Mouse (Mus musculus) hindbrain, embryonic 13.5 days (tissue): Measurements from ENCODE around the gene Aurka. TPM values are rescaled to one million over a fixed set of nuclear protein-coding genes. Genes with fewer than 3 reads are reported as not detected.

Experiments used
- ATAC-seq: fragments of 200-750 bp; cut with Nextera tagmentation; 2 replicates; pipeline ENCODE4 v1.8.0; 2017; ENCODE audit warnings: moderate TSS enrichment; ENCODE audit not compliant: low FRiP score
- H3K27ac ChIP-seq: fragments of 300-500 bp; sonication (generic); 2 replicates; pipeline ENCODE4 v1.5.1; 2015; ENCODE audit warnings: inconsistent platforms, mild to moderate bottlenecking, moderate library complexity
- H3K27me3 ChIP-seq: fragments of 300-500 bp; sonication (generic); 2 replicates; pipeline ENCODE4 v1.6.1; 2015; ENCODE audit warnings: mild to moderate bottlenecking, inconsistent platforms
- H3K36me3 ChIP-seq: fragments of 300-500 bp; sonication (generic); 2 replicates; pipeline ENCODE4 v1.6.1; 2015; ENCODE audit warnings: mild to moderate bottlenecking, inconsistent platforms
- H3K4me1 ChIP-seq: fragments of 300-500 bp; sonication (generic); replicated peaks from 2 replicates; pipeline ENCODE4 v1.6.1; 2015; ENCODE audit warnings: inconsistent platforms
- H3K4me2 ChIP-seq: fragments of 300-500 bp; sonication (generic); 2 replicates; pipeline ENCODE4 v1.6.1; 2015; ENCODE audit warnings: inconsistent platforms, mild to moderate bottlenecking, moderate library complexity
- H3K4me3 ChIP-seq: fragments of 300-500 bp; sonication (generic); 2 replicates; pipeline ENCODE4 v1.5.1; 2015; ENCODE audit warnings: mild to moderate bottlenecking, inconsistent platforms
- H3K9ac ChIP-seq: fragments of 300-500 bp; sonication (generic); 2 replicates; pipeline ENCODE4 v1.6.1; 2015; ENCODE audit warnings: mild to moderate bottlenecking, inconsistent platforms
- H3K9me3 ChIP-seq: fragments of 300-500 bp; sonication (generic); 2 replicates; pipeline ENCODE4 v1.6.1; 2016; ENCODE audit warnings: inconsistent platforms
- WGBS: fragments of 180-500 bp; shearing (Covaris S2); methylation state at CpG from one replicate; pipeline ENCODE4 v1.1.7; 2015; 5-methylcytosine and 5-hydroxymethylcytosine counted together
- polyA plus RNA-seq: library from polyadenylated mRNA; unstranded; fragments of >200 nt; fragmentation: Nextera tagmentation; extraction: Ambion mirVana; gene quantifications from 2 replicates; pipeline ENCODE4 v1.2.1, GENCODE M21; 2015

Gene Aurka
- polyA plus RNA-seq, result 26.7 and 26.8 TPM in 2 replicates

GRCm38 (mm10) chr2:172370411-172371223 lies at the start of gene Aurka, which contains the start of gene Cstf1:
TSS of gene Aurka (minus strand) at chr2:172370535.
TSS of gene Cstf1 (plus strand) at chr2:172370681.
- Histone ChIP-seq H3K36me3 (peaks cover 32% of the 10 kb centered on the region), H3K4me2 (peak within 1 kb of the TSS; percentile 91), H3K4me3 (peak within 1 kb of the TSS; percentile 97), H3K9ac (peak within 1 kb of the TSS; percentile 93), H3K9me3 (no peaks in the 10 kb centered on the region), H3K27me3 (no peaks in the 10 kb centered on the region), H3K27ac (peak within 1 kb of the TSS; percentile 85), H3K4me1 (peaks cover 24% of the 10 kb centered on the region)
- WGBS, result under 1% methylated on average over 66 of the region's 66 CpGs
- peak; percentile 99 for ATAC-seq

DNA sequence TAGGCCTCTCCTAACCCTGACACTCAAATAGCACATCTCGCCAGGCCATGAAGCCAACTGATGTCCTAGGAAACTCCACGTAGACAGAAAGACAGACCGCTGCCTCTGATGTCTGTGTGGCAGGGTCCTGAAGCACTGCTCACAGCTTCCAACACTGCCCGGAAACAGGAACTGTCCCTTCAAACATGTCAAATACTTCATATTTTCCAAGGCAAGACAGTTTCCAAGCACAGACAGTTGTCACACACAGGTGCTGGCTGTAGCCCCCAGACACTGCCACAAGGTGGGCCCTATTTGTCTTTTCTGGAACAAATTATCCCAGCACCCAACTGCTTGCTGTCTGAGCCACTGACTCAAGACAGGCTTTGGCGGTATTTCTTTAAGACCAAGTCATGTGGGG lies 47.9 kb upstream of the Aurka start:
- ATAC-seq, result no peak
- 89% methylated on average over 5 of the region's 5 CpGs for WGBS
- no peak overlapping the region for H3K4me2 ChIP-seq
- H3K9ac ChIP-seq, result no peak overlapping the region
- no peaks in the 10 kb centered on the region for H3K36me3 ChIP-seq
- no peaks in the 10 kb centered on the region for H3K9me3 ChIP-seq
- H3K4me1 ChIP-seq, result peaks cover 4% of the 10 kb centered on the region; the same call in 1 of the 2 replicates
- H3K27me3 ChIP-seq, result no peaks in the 10 kb centered on the region
- no peak overlapping the region for H3K27ac ChIP-seq
- no peak overlapping the region for H3K4me3 ChIP-seq

DNA sequence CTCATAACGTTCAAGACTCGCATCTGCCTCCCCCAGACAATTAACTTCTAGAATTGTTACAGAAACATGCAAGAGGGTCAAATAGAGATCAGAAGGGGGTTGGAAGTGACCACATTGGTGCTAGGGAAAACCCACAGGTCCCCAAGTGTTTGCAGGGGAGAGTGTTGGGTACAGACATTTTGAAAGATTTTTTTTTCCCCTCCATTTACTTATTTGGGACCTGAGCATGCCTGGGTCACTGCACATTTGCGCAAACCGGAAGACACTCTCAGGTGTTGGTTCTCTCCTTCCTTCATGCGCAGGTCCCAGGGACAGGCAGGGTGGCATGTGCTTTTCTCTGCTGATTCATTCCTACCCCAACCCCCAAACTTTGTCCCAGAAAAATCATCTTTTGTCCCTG lies 46.5 kb upstream of the Aurka start:
- no peak overlapping the region for H3K4me2 ChIP-seq
- H3K27me3 ChIP-seq, result no peaks in the 10 kb centered on the region
- H3K4me3 ChIP-seq, result no peak overlapping the region
- H3K27ac ChIP-seq, result no peak overlapping the region
- no peaks in the 10 kb centered on the region for H3K36me3 ChIP-seq
- H3K9me3 ChIP-seq, result no peaks in the 10 kb centered on the region
- no peak overlapping the region for H3K9ac ChIP-seq
- no peak for ATAC-seq
- 87% methylated on average over 5 of the region's 5 CpGs for WGBS
- peaks cover 8% of the 10 kb centered on the region for H3K4me1 ChIP-seq

DNA sequence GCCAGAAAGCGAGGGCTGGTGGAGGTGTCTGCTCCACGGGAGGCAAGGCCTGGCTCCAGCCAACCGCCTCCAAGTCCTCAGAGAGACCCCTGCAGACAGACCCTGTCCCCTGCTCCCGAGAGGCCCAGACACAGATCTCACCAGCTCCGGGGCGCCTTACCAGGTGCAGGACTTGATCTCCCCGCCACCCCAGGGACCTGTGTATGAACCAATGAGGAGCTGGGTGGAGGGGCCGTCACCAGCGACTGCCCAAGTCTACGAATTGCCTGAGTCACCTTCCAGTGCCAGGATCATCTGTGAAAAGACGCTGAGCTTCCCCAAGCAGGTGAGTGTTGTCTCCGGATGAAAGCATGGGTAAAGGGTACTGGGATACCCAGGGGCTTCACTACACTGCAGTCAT lies 45.9 kb upstream of the Aurka start:
- Histone ChIP-seq H3K4me2 (no peak overlapping the region), H3K36me3 (no peaks in the 10 kb centered on the region), H3K9me3 (no peaks in the 10 kb centered on the region), H3K27me3 (no peaks in the 10 kb centered on the region), H3K4me3 (no peak overlapping the region), H3K9ac (no peak overlapping the region), H3K4me1 (peaks cover 8% of the 10 kb centered on the region), H3K27ac (no peak overlapping the region)
- WGBS, result 69% methylated on average over 12 of the region's 12 CpGs
- ATAC-seq, result no peak

DNA sequence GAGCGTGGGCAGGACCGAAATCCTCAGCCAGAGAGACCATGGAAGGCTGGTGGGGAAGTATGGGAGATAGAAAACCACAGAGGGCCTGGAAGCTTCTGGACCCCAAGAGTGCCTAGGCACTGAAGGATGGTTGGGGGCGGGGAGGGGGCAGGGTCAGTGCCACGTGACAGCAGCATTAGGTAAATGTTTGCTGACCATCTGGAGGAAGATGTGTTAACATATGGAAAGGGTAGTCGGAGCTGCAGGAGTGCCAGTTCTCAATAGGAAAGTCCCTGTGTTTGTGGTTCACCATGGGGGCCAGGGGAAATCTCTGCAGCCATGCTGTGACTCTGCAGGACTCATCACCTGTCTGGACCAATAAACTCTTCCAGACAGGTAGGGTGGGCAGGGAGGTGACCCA lies 43.6 kb upstream of the Aurka start:
- H3K4me2 ChIP-seq, result no peak overlapping the region
- H3K9ac ChIP-seq, result no peak overlapping the region
- ATAC-seq, result no peak
- no peaks in the 10 kb centered on the region for H3K9me3 ChIP-seq
- H3K27ac ChIP-seq, result no peak overlapping the region
- no peaks in the 10 kb centered on the region for H3K36me3 ChIP-seq
- peaks cover 8% of the 10 kb centered on the region for H3K4me1 ChIP-seq
- no peak overlapping the region for H3K4me3 ChIP-seq
- H3K27me3 ChIP-seq, result no peaks in the 10 kb centered on the region
- WGBS, result 52% methylated on average over 5 of the region's 5 CpGs

DNA sequence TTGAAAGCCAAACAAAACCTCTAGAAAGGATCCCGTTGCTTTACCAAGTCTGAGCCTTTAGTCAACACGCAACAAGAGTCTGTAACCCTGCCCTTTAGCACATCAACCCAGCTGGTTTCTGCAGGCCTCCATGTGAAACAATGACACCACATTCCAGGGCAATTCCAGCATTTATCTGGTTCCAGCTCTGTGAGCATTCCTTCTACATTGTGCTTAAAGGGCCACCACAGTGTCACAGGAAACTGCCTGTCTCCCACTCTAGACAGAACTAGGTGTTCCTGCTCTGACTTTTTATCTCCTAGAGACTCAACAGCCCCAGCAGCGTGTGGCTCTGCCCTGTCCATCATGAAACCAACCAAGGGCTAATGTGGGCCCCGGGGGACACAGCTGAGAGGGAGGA lies 42.9 kb upstream of the Aurka start:
- peaks cover 8% of the 10 kb centered on the region for H3K4me1 ChIP-seq
- no peak for ATAC-seq
- WGBS, result 25% methylated on average over 4 of the region's 4 CpGs
- no peaks in the 10 kb centered on the region for H3K9me3 ChIP-seq
- H3K27ac ChIP-seq, result no peak overlapping the region
- no peak overlapping the region for H3K9ac ChIP-seq
- no peaks in the 10 kb centered on the region for H3K27me3 ChIP-seq
- no peak overlapping the region for H3K4me3 ChIP-seq
- H3K4me2 ChIP-seq, result no peak overlapping the region
- H3K36me3 ChIP-seq, result no peaks in the 10 kb centered on the region

- Histone ChIP-seq H3K27ac (no peak overlapping the region; the same call in 1 of the 2 replicates), H3K27me3 (no peaks in the 10 kb centered on the region), H3K4me1 (peaks cover 8% of the 10 kb centered on the region), H3K36me3 (no peaks in the 10 kb centered on the region), H3K4me2 (peak overlapping the region; percentile 25), H3K9me3 (no peaks in the 10 kb centered on the region), H3K4me3 (no peak overlapping the region), H3K9ac (no peak overlapping the region)
- WGBS, result 9% methylated on average over 9 of the region's 9 CpGs
- peak; percentile 72 for ATAC-seq
Observed at GRCm38 (mm10) chr2:172412454-172412853, 42.1 kb upstream of the Aurka start.

- Histone ChIP-seq H3K4me2 (no peak overlapping the region), H3K27ac (no peak overlapping the region), H3K9ac (no peak overlapping the region), H3K36me3 (no peaks in the 10 kb centered on the region), H3K27me3 (no peaks in the 10 kb centered on the region), H3K9me3 (no peaks in the 10 kb centered on the region), H3K4me3 (no peak overlapping the region), H3K4me1 (peaks cover 8% of the 10 kb centered on the region)
- WGBS, result 82% methylated on average over 11 of the region's 11 CpGs
- no peak for ATAC-seq
Observed at GRCm38 (mm10) chr2:172411091-172411490, 40.8 kb upstream of the Aurka start.

DNA sequence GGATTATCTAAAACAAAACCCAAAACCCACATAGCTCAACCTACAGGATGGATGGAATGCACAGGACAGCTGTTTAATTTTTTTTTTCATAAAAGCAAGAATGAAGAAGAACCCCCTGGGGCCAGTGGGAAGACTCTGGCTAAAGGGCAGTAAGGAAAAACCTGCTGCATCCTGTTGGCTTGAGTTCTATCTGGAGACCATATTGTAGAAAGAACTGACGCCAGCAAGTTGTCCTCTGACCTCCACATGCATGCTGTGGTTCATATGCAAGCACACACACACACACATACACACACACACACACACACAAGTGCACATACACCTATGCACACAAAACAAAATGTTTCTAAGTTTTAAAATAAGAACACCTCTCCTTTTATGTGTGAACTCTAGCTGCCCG lies 40.4 kb upstream of the Aurka start:
- no peak for ATAC-seq
- H3K36me3 ChIP-seq, result no peaks in the 10 kb centered on the region
- H3K4me2 ChIP-seq, result no peak overlapping the region
- H3K27me3 ChIP-seq, result no peaks in the 10 kb centered on the region
- H3K9me3 ChIP-seq, result no peaks in the 10 kb centered on the region
- H3K4me1 ChIP-seq, result peaks cover 8% of the 10 kb centered on the region
- 84% methylated on average over 2 of the region's 2 CpGs for WGBS
- no peak overlapping the region for H3K4me3 ChIP-seq
- no peak overlapping the region for H3K9ac ChIP-seq
- H3K27ac ChIP-seq, result no peak overlapping the region

GRCm38 (mm10) chr2:172407499-172407898 lies 37.2 kb upstream of the Aurka start:
- 79% methylated on average over 2 of the region's 2 CpGs for WGBS
- Histone ChIP-seq H3K27ac (no peak overlapping the region), H3K9ac (no peak overlapping the region), H3K4me2 (no peak overlapping the region), H3K36me3 (no peaks in the 10 kb centered on the region), H3K4me1 (no peaks in the 10 kb centered on the region; the same call in 1 of the 2 replicates), H3K9me3 (no peaks in the 10 kb centered on the region), H3K4me3 (no peak overlapping the region), H3K27me3 (no peaks in the 10 kb centered on the region)
- no peak for ATAC-seq

- Histone ChIP-seq H3K27ac (no peak overlapping the region), H3K9me3 (no peaks in the 10 kb centered on the region), H3K36me3 (no peaks in the 10 kb centered on the region), H3K4me3 (no peak overlapping the region), H3K4me1 (no peaks in the 10 kb centered on the region), H3K27me3 (no peaks in the 10 kb centered on the region), H3K9ac (no peak overlapping the region), H3K4me2 (no peak overlapping the region)
- WGBS, result 69% methylated on average over 4 of the region's 4 CpGs
- no peak for ATAC-seq
Observed at GRCm38 (mm10) chr2:172406173-172406572, 35.8 kb upstream of the Aurka start.

GRCm38 (mm10) chr2:172405011-172405410 lies 34.7 kb upstream of the Aurka start:
- 73% methylated on average over 3 of the region's 3 CpGs for WGBS
- H3K27me3 ChIP-seq, result no peaks in the 10 kb centered on the region
- no peak overlapping the region for H3K27ac ChIP-seq
- no peaks in the 10 kb centered on the region for H3K9me3 ChIP-seq
- H3K9ac ChIP-seq, result no peak overlapping the region
- H3K4me1 ChIP-seq, result peaks cover 4% of the 10 kb centered on the region
- no peaks in the 10 kb centered on the region for H3K36me3 ChIP-seq
- no peak overlapping the region for H3K4me2 ChIP-seq
- ATAC-seq, result no peak
- no peak overlapping the region for H3K4me3 ChIP-seq

DNA sequence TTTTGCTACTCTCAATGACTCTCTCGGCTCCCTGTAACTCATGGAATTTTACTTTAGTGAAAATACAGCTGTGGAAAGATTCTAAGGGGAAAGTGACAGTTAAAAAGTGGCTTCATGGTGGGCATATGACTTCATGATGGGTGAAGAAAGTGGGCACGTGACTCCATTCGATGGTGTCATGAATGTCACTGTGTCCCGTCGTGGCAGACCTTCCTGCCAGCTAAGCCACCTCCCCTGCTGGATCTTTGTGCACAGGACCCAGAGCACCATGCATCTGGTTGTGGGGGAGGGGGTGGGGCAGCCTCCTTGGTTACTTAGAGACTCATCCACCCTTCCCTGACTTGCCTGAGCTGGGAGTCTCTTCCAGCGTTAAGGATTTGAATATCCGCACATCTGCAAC lies 33.9 kb upstream of the Aurka start:
- 60% methylated on average over 7 of the region's 7 CpGs for WGBS

More for the DNA sequence above, 33.9 kb upstream of the Aurka start:
- Histone ChIP-seq H3K27me3 (no peaks in the 10 kb centered on the region), H3K36me3 (no peaks in the 10 kb centered on the region), H3K4me1 (peaks cover 7% of the 10 kb centered on the region), H3K9me3 (no peaks in the 10 kb centered on the region), H3K9ac (no peak overlapping the region), H3K4me2 (no peak overlapping the region), H3K4me3 (no peak overlapping the region), H3K27ac (no peak overlapping the region)
- no peak for ATAC-seq
